Mouse (Mus musculus) kidney, postnatal 0 days (tissue): ENCODE data around the gene Grik4. TPM values are rescaled to one million over a fixed set of nuclear protein-coding genes. Genes with fewer than 3 reads are reported as not detected.

Experiments used
- ATAC-seq: fragments of 200-750 bp; cut with Nextera tagmentation; replicated peaks from 2 replicates; pipeline ENCODE4 v1.8.0; 2017; ENCODE audit warnings: low read depth, moderate number of reproducible peaks, moderate TSS enrichment, moderate library complexity; ENCODE audit not compliant: low FRiP score
- DNase-seq: peaks from one replicate; pipeline ENCODE4 v3.0.0-alpha.2; 2016; ENCODE audit warnings: low spot score
- H3K27ac ChIP-seq: fragments of 300-500 bp; sonication (generic); 2 replicates; pipeline ENCODE4 v1.5.1; 2014; ENCODE audit warnings: mild to moderate bottlenecking
- H3K27me3 ChIP-seq: fragments of 300-500 bp; sonication (generic); 2 replicates; pipeline ENCODE4 v1.6.1; 2014; ENCODE audit warnings: low read length, mixed read lengths; ENCODE audit not compliant: insufficient read depth
- H3K36me3 ChIP-seq: fragments of 300-500 bp; sonication (generic); 2 replicates; pipeline ENCODE4 v1.6.1; 2014; ENCODE audit warnings: low read length, mixed read lengths; ENCODE audit not compliant: insufficient read depth
- H3K4me1 ChIP-seq: fragments of 300-500 bp; sonication (generic); replicated peaks from 2 replicates; pipeline ENCODE4 v1.6.1; 2014; ENCODE audit warnings: antibody characterized with exemption, low read length, mixed read lengths; ENCODE audit not compliant: insufficient read depth
- H3K4me2 ChIP-seq: fragments of 300-500 bp; sonication (generic); 2 replicates; pipeline ENCODE4 v1.6.1; 2014; ENCODE audit warnings: mild to moderate bottlenecking, low read length, moderate library complexity, mixed read lengths
- H3K4me3 ChIP-seq: fragments of 300-500 bp; sonication (generic); replicated peaks from 2 replicates; pipeline ENCODE4 v1.5.1; 2014; ENCODE audit warnings: low read depth, low read length
- H3K9ac ChIP-seq: fragments of 300-500 bp; sonication (generic); 2 replicates; pipeline ENCODE4 v1.6.1; 2014; ENCODE audit warnings: low read depth, low read length
- H3K9me3 ChIP-seq: fragments of 300-500 bp; sonication (generic); replicated peaks from 2 replicates; pipeline ENCODE4 v1.6.1; 2016; ENCODE audit warnings: low read length, inconsistent platforms, mixed read lengths
- CTCF ChIP-seq: IDR thresholded peaks from 2 replicates; pipeline ENCODE4 v1.5.1; 2016; ENCODE audit warnings: antibody characterized with exemption, low read depth, mild to moderate bottlenecking, moderate library complexity
- WGBS: fragments of 180-500 bp; shearing (Covaris S2); extraction: QIAGEN DNeasy Blood & Tissue Kit; methylation state at CpG from one replicate; pipeline ENCODE4 v1.1.7; 2014; 5-methylcytosine and 5-hydroxymethylcytosine counted together
- polyA plus RNA-seq: library from polyadenylated mRNA; unstranded; fragments of >200 nt; fragmentation: Nextera tagmentation; extraction: Ambion mirVana; gene quantifications from 2 replicates; pipeline ENCODE4 v1.2.1, GENCODE M21; 2015

The Grik4 gene
- polyA plus RNA-seq, 1 experiment from 2014 or later: 2.0 TPM

- WGBS: 37% methylated on average over 9 of the region's 9 CpGs
- no peak overlapping the region for H3K4me2 ChIP-seq
- no peak for TF ChIP-seq CTCF
- no peak overlapping the region for H3K9ac ChIP-seq
- no peaks in the 10 kb centered on the region; the same call in 1 of the 2 replicates for H3K4me1 ChIP-seq
- no peak overlapping the region for H3K4me3 ChIP-seq
- no peaks in the 10 kb centered on the region for H3K27me3 ChIP-seq
- no peak for ATAC-seq
- DNase-seq: no peak
- no peaks in the 10 kb centered on the region for H3K9me3 ChIP-seq
- H3K27ac ChIP-seq: no peak overlapping the region
- H3K36me3 ChIP-seq: no peaks in the 10 kb centered on the region
Observed at GRCm38 (mm10) chr9:42870257-42870656, 74.0 kb downstream of the Grik4 start.

GRCm38 (mm10) chr9:42868508-42868907, 75.8 kb downstream of the Grik4 start:
- no peaks in the 10 kb centered on the region; the same call in 1 of the 2 replicates for H3K4me1 ChIP-seq
- H3K27me3 ChIP-seq: no peaks in the 10 kb centered on the region
- no peaks in the 10 kb centered on the region for H3K9me3 ChIP-seq
- no peak overlapping the region for H3K4me3 ChIP-seq
- WGBS: 65% methylated on average over 10 of the region's 10 CpGs
- DNase-seq (no peak), ATAC-seq (no peak)
- H3K9ac ChIP-seq: no peak overlapping the region
- TF ChIP-seq CTCF: no peak
- no peak overlapping the region for H3K4me2 ChIP-seq
- H3K27ac ChIP-seq: no peak overlapping the region
- no peaks in the 10 kb centered on the region for H3K36me3 ChIP-seq

- Histone ChIP-seq H3K9me3 (no peaks in the 10 kb centered on the region), H3K27ac (no peak overlapping the region), H3K4me1 (no peaks in the 10 kb centered on the region; the same call in 1 of the 2 replicates), H3K27me3 (no peaks in the 10 kb centered on the region), H3K9ac (no peak overlapping the region), H3K4me2 (no peak overlapping the region), H3K4me3 (no peak overlapping the region), H3K36me3 (no peaks in the 10 kb centered on the region)
- 94% methylated on average over 4 of the region's 4 CpGs for WGBS
- DNase-seq (no peak), ATAC-seq (no peak)
- TF ChIP-seq CTCF: no peak
Observed at GRCm38 (mm10) chr9:42866650-42867049, 77.6 kb downstream of the Grik4 start.

- H3K36me3 ChIP-seq: no peaks in the 10 kb centered on the region
- H3K4me2 ChIP-seq: no peak overlapping the region
- H3K9me3 ChIP-seq: no peaks in the 10 kb centered on the region
- DNase-seq (peak; percentile 75), ATAC-seq (no peak)
- no peak overlapping the region for H3K27ac ChIP-seq
- no peak overlapping the region for H3K9ac ChIP-seq
- no peaks in the 10 kb centered on the region for H3K27me3 ChIP-seq
- TF ChIP-seq CTCF: no peak
- WGBS: 36% methylated on average over 11 of the region's 11 CpGs
- H3K4me1 ChIP-seq: peaks cover 3% of the 10 kb centered on the region; the same call in 1 of the 2 replicates
- no peak overlapping the region for H3K4me3 ChIP-seq
Observed at GRCm38 (mm10) chr9:42865036-42865829, 79.1 kb downstream of the Grik4 start.

GRCm38 (mm10) chr9:42863360-42863759, 80.9 kb downstream of the Grik4 start:
- Histone ChIP-seq H3K4me1 (peaks cover 5% of the 10 kb centered on the region; the same call in 1 of the 2 replicates), H3K9ac (no peak overlapping the region), H3K9me3 (no peaks in the 10 kb centered on the region), H3K4me2 (no peak overlapping the region), H3K27me3 (no peaks in the 10 kb centered on the region), H3K36me3 (no peaks in the 10 kb centered on the region), H3K4me3 (no peak overlapping the region), H3K27ac (no peak overlapping the region)
- no peak for DNase-seq
- 89% methylated on average over 5 of the region's 5 CpGs for WGBS
- no peak for ATAC-seq
- no peak for TF ChIP-seq CTCF

- H3K4me1 ChIP-seq: peaks cover 5% of the 10 kb centered on the region; the same call in 1 of the 2 replicates
- DNase-seq (no peak), ATAC-seq (no peak)
- no peak overlapping the region for H3K9ac ChIP-seq
- H3K36me3 ChIP-seq: no peaks in the 10 kb centered on the region
- no peak for TF ChIP-seq CTCF
- 72% methylated on average over 5 of the region's 6 CpGs for WGBS
- no peaks in the 10 kb centered on the region for H3K9me3 ChIP-seq
- no peaks in the 10 kb centered on the region for H3K27me3 ChIP-seq
- H3K27ac ChIP-seq: no peak overlapping the region
- no peak overlapping the region for H3K4me2 ChIP-seq
- H3K4me3 ChIP-seq: no peak overlapping the region
Observed at GRCm38 (mm10) chr9:42861711-42862110, 82.6 kb downstream of the Grik4 start.
